Mouse (Mus musculus) olfactory bulb, adult 2 months (tissue): Measurements from ENCODE around the gene Fuca2. TPM values are rescaled to one million over a fixed set of nuclear protein-coding genes. Genes with fewer than 3 reads are reported as not detected.
"Not testable (repeated sequence)": the region's sequence is repeated elsewhere in the genome, so short reads cannot be mapped to it uniquely, and the experiment has no call there.

Source experiments
- H3K27ac ChIP-seq: fragments of 200-500 bp; 2 replicates; pipeline ENCODE4 v1.5.1; 2012; ENCODE audit warnings: low read depth, low read length; ENCODE audit not compliant: insufficient read depth
- H3K4me1 ChIP-seq: fragments of 200-500 bp; 2 replicates; pipeline ENCODE4 v1.6.1; 2012; ENCODE audit warnings: low read length; ENCODE audit not compliant: control insufficient read depth, insufficient read depth
- H3K4me3 ChIP-seq: fragments of 200-500 bp; 2 replicates; pipeline ENCODE4 v1.5.1; 2012; ENCODE audit warnings: mild to moderate bottlenecking, low read depth, low read length, moderate library complexity; ENCODE audit not compliant: insufficient read depth
- CTCF ChIP-seq: fragments of 200-500 bp; IDR thresholded peaks from 2 replicates; pipeline ENCODE4 v1.5.1; 2012; ENCODE audit warnings: low read depth, mild to moderate bottlenecking, low read length, moderate library complexity; ENCODE audit not compliant: insufficient read depth
- POLR2A ChIP-seq: fragments of 200-500 bp; IDR thresholded peaks from 2 replicates; pipeline ENCODE4 v1.6.1; 2012; ENCODE audit warnings: mild to moderate bottlenecking, low read depth, low read length, moderate library complexity; ENCODE audit not compliant: insufficient read depth
- WGBS: fragments of 180-500 bp; shearing (Covaris S2); methylation state at CpG from one replicate; pipeline ENCODE4 v1.1.7; 2018; 5-methylcytosine and 5-hydroxymethylcytosine counted together
- polyA plus RNA-seq: library from polyadenylated mRNA; stranded (reverse); fragments of >200 nt; gene quantifications from 2 replicates; pipeline ENCODE4 v1.2.4, GENCODE M21; 2012; ENCODE audit warnings: low replicate concordance; ENCODE audit not compliant: missing spikeins, insufficient read depth, insufficient read length

The Fuca2 gene
- polyA plus RNA-seq, 1 experiment: not detected

GRCm38 (mm10) chr10:13474568-13474955, 24.8 kb upstream of the Fuca2 start:
- no peak overlapping the region for H3K27ac ChIP-seq
- TF ChIP-seq POLR2A (no peak), CTCF (no peak)
- WGBS: 20% methylated on average over 10 of the region's 10 CpGs
- H3K4me1 ChIP-seq: peaks cover 13% of the 10 kb centered on the region
- peak overlapping the region; percentile 51 for H3K4me3 ChIP-seq

GRCm38 (mm10) chr10:13475121-13475520, 24.2 kb upstream of the Fuca2 start:
- TF ChIP-seq CTCF (no peak), POLR2A (no peak)
- Histone ChIP-seq H3K4me3 (no peak overlapping the region), H3K4me1 (peaks cover 13% of the 10 kb centered on the region), H3K27ac (no peak overlapping the region)
- WGBS: 43% methylated on average over 7 of the region's 7 CpGs

GRCm38 (mm10) chr10:13479341-13479740, 20.0 kb upstream of the Fuca2 start:
- WGBS: 84% methylated on average over 6 of the region's 6 CpGs
- Histone ChIP-seq H3K27ac (no peak overlapping the region), H3K4me3 (no peak overlapping the region), H3K4me1 (peaks cover 8% of the 10 kb centered on the region; the same call in 1 of the 2 replicates)
- TF ChIP-seq POLR2A (no peak), CTCF (no peak)

- Histone ChIP-seq H3K27ac (no peak overlapping the region), H3K4me1 (no peaks in the 10 kb centered on the region), H3K4me3 (no peak overlapping the region)
- 64% methylated on average over 4 of the region's 4 CpGs for WGBS
- TF ChIP-seq CTCF (no peak), POLR2A (no peak)
These were observed 13.4 kb upstream of the Fuca2 start for GRCm38 (mm10) chr10:13485958-13486357.

GRCm38 (mm10) chr10:13489671-13490070, 9.7 kb upstream of the Fuca2 start:
- H3K4me1 ChIP-seq: no peaks in the 10 kb centered on the region
- TF ChIP-seq POLR2A (no peak), CTCF (no peak)
- WGBS: 78% methylated on average over 6 of the region's 6 CpGs
- H3K4me3 ChIP-seq: no peak overlapping the region
- H3K27ac ChIP-seq: no peak overlapping the region

GRCm38 (mm10) chr10:13493978-13494686, 5.2 kb upstream of the Fuca2 start:
- Histone ChIP-seq H3K4me1 (no peaks in the 10 kb centered on the region), H3K4me3 (no peak overlapping the region), H3K27ac (no peak overlapping the region)
- 93% methylated on average over 9 of the region's 9 CpGs for WGBS
- no peak for TF ChIP-seq POLR2A
- TF ChIP-seq CTCF: no peak

- WGBS: 91% methylated on average over 3 of the region's 3 CpGs
- no peak overlapping the region for H3K4me3 ChIP-seq
- TF ChIP-seq POLR2A: no peak
- no peak for TF ChIP-seq CTCF
- no peak overlapping the region for H3K27ac ChIP-seq
- 0 out of 2 replicates have a peak, but pooled peaks cover 2% of the 10 kb centered on the region for H3K4me1 ChIP-seq
These were observed 3.0 kb upstream of the Fuca2 start for GRCm38 (mm10) chr10:13496315-13496714.

- Histone ChIP-seq H3K4me1 (peaks cover 5% of the 10 kb centered on the region; the same call in 1 of the 2 replicates), H3K4me3 (peak overlapping the region; percentile 73), H3K27ac (no peak overlapping the region)
- TF ChIP-seq POLR2A (no peak), CTCF (no peak)
- WGBS: 52% methylated on average over 9 of the region's 9 CpGs
These were observed 1.1 kb downstream of the Fuca2 start for GRCm38 (mm10) chr10:13500473-13500872.

- H3K4me1 ChIP-seq: peaks cover 7% of the 10 kb centered on the region; the same call in 1 of the 2 replicates
- H3K4me3 ChIP-seq: peak overlapping the region; percentile 73
- peak overlapping the region; percentile 23; the same call in 1 of the 2 replicates for H3K27ac ChIP-seq
- TF ChIP-seq CTCF: no peak
- TF ChIP-seq POLR2A: peak; percentile 29; the same call in 1 of the 2 replicates
- WGBS: 0% methylated on average over 30 of the region's 30 CpGs
These were observed 1.7 kb downstream of the Fuca2 start for GRCm38 (mm10) chr10:13500938-13501496.

GRCm38 (mm10) chr10:13501533-13501932, 2.2 kb downstream of the Fuca2 start:
- 33% methylated on average over 4 of the region's 4 CpGs for WGBS
- peak overlapping the region; percentile 73 for H3K4me3 ChIP-seq
- H3K27ac ChIP-seq, H3K4me1 ChIP-seq: not testable (repeated sequence)
